Mouse (Mus musculus) limb, embryonic 13.5 days (tissue): Measurements from ENCODE around the gene Cyp2u1. TPM values are rescaled to one million over a fixed set of nuclear protein-coding genes. Genes with fewer than 3 reads are reported as not detected.

Experiments
- ATAC-seq: fragments of 200-750 bp; cut with Nextera tagmentation; 2 replicates; pipeline ENCODE4 v1.8.0; 2017; ENCODE audit warnings: low read depth, moderate number of reproducible peaks, moderate TSS enrichment; ENCODE audit not compliant: low FRiP score
- H3K27ac ChIP-seq: fragments of 300-500 bp; sonication (generic); 2 replicates; pipeline ENCODE4 v1.5.1; 2015; ENCODE audit warnings: inconsistent platforms, mild to moderate bottlenecking, moderate library complexity
- H3K27me3 ChIP-seq: fragments of 300-500 bp; sonication (generic); 2 replicates; pipeline ENCODE4 v1.6.1; 2015; ENCODE audit warnings: mild to moderate bottlenecking, inconsistent platforms
- H3K36me3 ChIP-seq: fragments of 300-500 bp; sonication (generic); 2 replicates; pipeline ENCODE4 v1.6.1; 2015; ENCODE audit warnings: inconsistent platforms, mild to moderate bottlenecking, moderate library complexity
- H3K4me1 ChIP-seq: fragments of 300-500 bp; sonication (generic); 2 replicates; pipeline ENCODE4 v1.6.1; 2015; ENCODE audit warnings: inconsistent platforms
- H3K4me2 ChIP-seq: fragments of 300-500 bp; sonication (generic); replicated peaks from 2 replicates; pipeline ENCODE4 v1.6.1; 2015; ENCODE audit warnings: inconsistent platforms, mild to moderate bottlenecking, moderate library complexity
- H3K4me3 ChIP-seq: fragments of 300-500 bp; sonication (generic); 2 replicates; pipeline ENCODE4 v1.5.1; 2015; ENCODE audit warnings: moderate library complexity, mild to moderate bottlenecking, inconsistent platforms
- H3K9ac ChIP-seq: fragments of 300-500 bp; sonication (generic); 2 replicates; pipeline ENCODE4 v1.6.1; 2015; ENCODE audit warnings: mild to moderate bottlenecking, inconsistent platforms
- H3K9me3 ChIP-seq: fragments of 300-500 bp; sonication (generic); 2 replicates; pipeline ENCODE4 v1.6.1; 2016; ENCODE audit warnings: inconsistent platforms
- WGBS: fragments of 180-500 bp; shearing (Covaris S2); methylation state at CpG from one replicate; pipeline ENCODE4 v1.1.7; 2015; 5-methylcytosine and 5-hydroxymethylcytosine counted together
- polyA plus RNA-seq: library from polyadenylated mRNA; unstranded; fragments of >200 nt; fragmentation: Nextera tagmentation; extraction: Ambion mirVana; gene quantifications from 2 replicates; pipeline ENCODE4 v1.2.1, GENCODE M21; 2015

The Cyp2u1 gene
- polyA plus RNA-seq, 1 experiment from 2014 or later: 2.6 TPM

GRCm38 (mm10) chr3:131299908-131300307, 3.1 kb downstream of the Cyp2u1 start:
- H3K27me3 ChIP-seq: no peaks in the 10 kb centered on the region
- no peak overlapping the region for H3K9ac ChIP-seq
- peaks cover 23% of the 10 kb centered on the region for H3K4me1 ChIP-seq
- H3K36me3 ChIP-seq: no peaks in the 10 kb centered on the region
- no peak for ATAC-seq
- H3K4me3 ChIP-seq: no peak overlapping the region
- WGBS: 9% methylated on average over 6 of the region's 6 CpGs
- H3K27ac ChIP-seq: no peak overlapping the region
- no peaks in the 10 kb centered on the region for H3K9me3 ChIP-seq
- no peak overlapping the region for H3K4me2 ChIP-seq

GRCm38 (mm10) chr3:131299078-131299477, 3.9 kb downstream of the Cyp2u1 start:
- 72% methylated on average over 9 of the region's 9 CpGs for WGBS
- H3K4me2 ChIP-seq: no peak overlapping the region

DNA sequence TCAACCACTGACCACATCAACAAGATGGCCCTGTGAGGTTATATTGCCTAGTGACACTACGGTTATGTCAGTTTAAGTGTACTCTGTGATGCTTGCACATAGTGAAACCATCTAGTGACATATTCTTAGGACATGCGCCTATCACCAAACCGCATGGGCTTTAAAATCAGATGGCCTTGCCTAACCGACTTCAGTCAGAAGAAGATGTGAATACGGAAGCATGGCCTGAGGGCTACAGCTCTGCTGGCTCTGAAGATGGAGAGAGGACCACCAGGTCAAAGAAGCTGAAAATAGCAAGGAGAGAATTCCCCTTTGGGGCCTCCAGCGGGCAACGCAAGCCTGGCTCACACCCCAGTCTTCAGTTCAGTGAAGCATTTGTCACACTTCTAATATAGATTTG, 6.1 kb downstream of the Cyp2u1 start:
- Histone ChIP-seq H3K4me1 (peaks cover 19% of the 10 kb centered on the region), H3K9ac (no peak overlapping the region), H3K9me3 (no peaks in the 10 kb centered on the region), H3K4me3 (no peak overlapping the region), H3K27ac (no peak overlapping the region), H3K4me2 (no peak overlapping the region), H3K36me3 (no peaks in the 10 kb centered on the region), H3K27me3 (no peaks in the 10 kb centered on the region)
- WGBS: 91% methylated on average over 7 of the region's 7 CpGs
- ATAC-seq: no peak

More at GRCm38 (mm10) chr3:131299078-131299477, 3.9 kb downstream of the Cyp2u1 start:
- ATAC-seq: no peak
- Histone ChIP-seq H3K36me3 (no peaks in the 10 kb centered on the region), H3K9ac (no peak overlapping the region), H3K4me1 (peaks cover 23% of the 10 kb centered on the region), H3K27ac (no peak overlapping the region), H3K27me3 (no peaks in the 10 kb centered on the region), H3K4me3 (no peak overlapping the region), H3K9me3 (no peaks in the 10 kb centered on the region)

DNA sequence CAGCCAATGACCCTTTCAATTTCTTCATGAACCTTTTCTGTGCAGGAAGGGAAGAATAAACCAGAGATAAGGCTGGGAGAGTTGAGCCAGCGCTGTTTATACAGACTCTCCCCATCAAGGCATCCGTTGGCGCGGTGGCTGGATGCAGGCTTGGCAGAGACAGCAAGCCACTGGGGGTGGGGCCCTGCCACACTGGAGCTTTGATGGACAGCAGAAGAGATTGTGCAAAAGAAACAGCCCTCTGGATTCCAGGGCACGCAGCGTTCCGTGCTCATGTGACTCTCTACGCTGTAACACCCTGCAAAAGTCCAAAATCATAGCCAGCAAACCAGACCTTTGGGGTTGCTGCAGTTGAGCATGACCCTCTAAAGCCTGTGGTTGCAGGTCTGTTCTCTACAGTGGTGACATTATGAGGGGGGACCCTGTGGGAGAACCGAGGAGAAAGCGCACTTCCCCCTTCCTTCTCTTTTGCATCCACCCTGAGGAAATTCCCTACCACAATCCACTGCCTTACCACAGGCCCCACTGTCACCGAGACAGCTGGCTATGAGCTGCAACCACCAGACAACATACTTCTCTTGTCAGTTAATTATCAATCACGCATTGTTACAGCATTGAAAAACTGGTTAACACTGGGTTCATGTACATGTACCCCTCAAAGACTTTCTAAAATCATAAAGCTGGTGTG, 7.4 kb downstream of the Cyp2u1 start:
- no peak for ATAC-seq
- Histone ChIP-seq H3K27ac (no peak overlapping the region), H3K9ac (no peak overlapping the region), H3K4me2 (no peak overlapping the region), H3K4me3 (no peak overlapping the region), H3K9me3 (no peaks in the 10 kb centered on the region), H3K36me3 (no peaks in the 10 kb centered on the region), H3K27me3 (no peaks in the 10 kb centered on the region), H3K4me1 (peaks cover 19% of the 10 kb centered on the region)
- WGBS: 82% methylated on average over 12 of the region's 12 CpGs

DNA sequence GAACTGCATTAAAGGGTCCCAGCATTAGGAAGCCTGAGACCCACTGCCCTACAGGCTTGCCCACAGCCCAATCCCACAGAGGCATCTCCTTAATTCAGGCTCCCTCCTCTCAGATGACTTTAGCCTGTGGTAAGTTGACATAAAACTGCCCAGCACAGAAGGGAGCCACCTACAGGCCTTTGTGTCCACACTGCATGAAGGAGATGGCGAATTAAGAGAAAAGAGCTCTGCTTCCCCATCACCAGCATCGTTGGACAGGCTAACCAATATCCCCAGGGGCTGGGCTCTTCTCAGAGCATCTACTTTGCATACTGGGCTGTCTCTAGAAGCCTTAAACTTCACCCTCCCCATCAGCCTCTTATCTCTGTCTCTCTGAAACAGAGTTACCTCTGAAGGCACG, 8.5 kb downstream of the Cyp2u1 start:
- Histone ChIP-seq H3K27ac (no peak overlapping the region), H3K27me3 (no peaks in the 10 kb centered on the region), H3K9me3 (no peaks in the 10 kb centered on the region), H3K9ac (no peak overlapping the region), H3K4me2 (no peak overlapping the region), H3K4me3 (no peak overlapping the region), H3K36me3 (no peaks in the 10 kb centered on the region), H3K4me1 (peaks cover 19% of the 10 kb centered on the region)
- ATAC-seq: no peak
- 62% methylated on average over 3 of the region's 3 CpGs for WGBS

DNA sequence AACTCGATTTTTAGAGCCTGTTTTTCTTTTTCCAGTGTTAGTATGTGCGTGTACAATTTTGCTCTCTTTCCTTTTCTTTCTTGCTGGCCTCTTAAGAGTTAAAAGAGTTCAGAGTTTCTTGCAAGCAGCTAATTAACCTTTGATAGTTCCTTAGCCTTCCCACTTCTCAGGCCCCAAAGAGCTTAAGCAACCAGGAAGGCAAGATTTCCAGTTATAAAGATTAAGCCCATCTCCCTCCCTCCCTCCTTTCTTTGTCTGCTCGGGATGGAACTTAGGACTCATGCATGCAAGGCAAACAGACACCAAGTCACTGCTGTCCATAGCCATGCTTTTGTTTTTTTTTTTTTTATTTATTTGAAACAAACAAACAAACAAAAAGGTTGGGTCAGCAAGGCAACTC, 10.1 kb downstream of the Cyp2u1 start:
- Histone ChIP-seq H3K27me3 (no peaks in the 10 kb centered on the region), H3K4me1 (peaks cover 5% of the 10 kb centered on the region), H3K9me3 (no peaks in the 10 kb centered on the region), H3K4me2 (no peak overlapping the region), H3K4me3 (no peak overlapping the region), H3K36me3 (no peaks in the 10 kb centered on the region), H3K9ac (no peak overlapping the region), H3K27ac (no peak overlapping the region)
- 75% methylated on average over 3 of the region's 3 CpGs for WGBS
- ATAC-seq: no peak

DNA sequence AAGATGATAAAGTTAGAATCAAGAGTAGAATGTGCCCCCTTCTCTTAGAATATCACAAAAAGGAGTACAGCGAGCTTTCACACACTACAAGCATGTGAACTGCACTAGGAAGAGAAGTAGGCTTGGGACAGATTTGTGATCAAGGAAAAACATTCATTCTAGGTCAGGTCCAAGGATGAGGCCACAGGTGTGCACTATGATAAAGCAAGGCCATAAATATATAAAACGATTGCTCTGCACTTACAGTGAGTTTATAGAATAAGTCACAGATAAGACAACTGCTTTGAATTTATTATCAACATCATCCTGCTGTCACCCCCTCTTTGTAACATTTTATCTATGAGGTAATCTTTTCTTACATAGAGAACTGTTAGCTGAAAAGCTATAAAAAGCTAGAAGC, 10.7 kb downstream of the Cyp2u1 start:
- no peak overlapping the region for H3K4me2 ChIP-seq
- H3K27me3 ChIP-seq: no peaks in the 10 kb centered on the region
- no peaks in the 10 kb centered on the region for H3K9me3 ChIP-seq
- no peak overlapping the region for H3K9ac ChIP-seq
- WGBS: 92% methylated on average over 2 of the region's 2 CpGs
- no peaks in the 10 kb centered on the region for H3K4me1 ChIP-seq
- no peak overlapping the region for H3K4me3 ChIP-seq
- ATAC-seq: no peak
- no peaks in the 10 kb centered on the region for H3K36me3 ChIP-seq
- H3K27ac ChIP-seq: no peak overlapping the region

DNA sequence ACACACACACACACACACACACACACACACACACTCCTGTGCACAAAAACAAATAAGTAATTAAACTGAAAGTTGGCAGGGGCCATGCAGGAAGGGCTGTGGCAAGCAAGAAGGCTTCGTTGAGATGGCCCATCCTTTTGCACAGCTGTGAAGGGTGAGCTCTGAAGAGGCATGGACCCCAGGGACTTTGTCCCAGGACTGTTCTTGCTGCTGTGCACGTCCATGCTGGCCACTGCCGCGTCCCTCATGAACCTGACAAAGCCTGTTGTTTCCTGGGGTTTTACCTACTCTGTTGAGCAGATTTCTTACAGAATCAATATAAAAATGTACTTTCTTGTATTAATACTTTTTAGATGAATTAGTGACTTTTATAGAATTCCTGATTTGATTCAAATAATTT, 11.1 kb downstream of the Cyp2u1 start:
- whole genome bisulfite sequencing: 80% methylated on average over 4 of the region's 4 CpGs
- Histone ChIP-seq H3K4me3 (no peak overlapping the region), H3K27ac (no peak overlapping the region), H3K36me3 (no peaks in the 10 kb centered on the region), H3K9me3 (no peaks in the 10 kb centered on the region), H3K4me2 (no peak overlapping the region), H3K9ac (no peak overlapping the region), H3K27me3 (no peaks in the 10 kb centered on the region), H3K4me1 (no peaks in the 10 kb centered on the region)
- ATAC-seq: no peak

DNA sequence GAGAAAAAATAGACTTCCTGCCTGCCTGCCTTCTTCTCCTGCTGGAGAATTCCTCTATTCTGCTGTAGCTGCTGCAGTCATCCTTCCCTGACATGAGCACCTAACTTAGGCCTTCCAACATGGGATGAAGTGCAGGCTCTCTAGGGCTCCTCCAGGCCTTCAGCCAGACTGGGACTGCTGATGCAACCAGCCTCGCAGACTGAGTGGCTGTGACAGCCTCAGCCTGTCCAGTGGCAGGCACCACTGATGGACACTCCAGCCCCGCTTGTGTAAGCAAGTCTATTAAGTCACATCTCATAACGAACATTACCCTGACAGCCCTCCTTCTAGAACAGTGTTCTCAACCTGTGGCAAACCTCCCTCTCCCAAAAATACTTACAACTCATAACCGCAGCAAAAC, 28.9 kb downstream of the Cyp2u1 start:
- Histone ChIP-seq H3K9ac (no peak overlapping the region), H3K4me1 (peaks cover 30% of the 10 kb centered on the region), H3K4me3 (no peak overlapping the region), H3K4me2 (no peak overlapping the region), H3K27ac (no peak overlapping the region), H3K27me3 (no peaks in the 10 kb centered on the region), H3K36me3 (no peaks in the 10 kb centered on the region), H3K9me3 (peaks cover 7% of the 10 kb centered on the region; the same call in 1 of the 2 replicates)
- WGBS: 59% methylated on average over 4 of the region's 4 CpGs
- ATAC-seq: no peak

- 16% methylated on average over 10 of the region's 10 CpGs for WGBS
- H3K36me3 ChIP-seq: no peaks in the 10 kb centered on the region
- H3K27ac ChIP-seq: peak overlapping the region; percentile 58
- ATAC-seq: peak; percentile 19; the same call in 1 of the 2 replicates
- H3K4me2 ChIP-seq: peak overlapping the region; percentile 65
- peak overlapping the region; percentile 78 for H3K4me3 ChIP-seq
- peak overlapping the region; percentile 80; the same call in 1 of the 2 replicates for H3K9ac ChIP-seq
- peaks cover 4% of the 10 kb centered on the region; the same call in 1 of the 2 replicates for H3K9me3 ChIP-seq
- H3K27me3 ChIP-seq: no peaks in the 10 kb centered on the region
- peaks cover 40% of the 10 kb centered on the region for H3K4me1 ChIP-seq
Measured at GRCm38 (mm10) chr3:131272374-131273100, 30.5 kb downstream of the Cyp2u1 start.

DNA sequence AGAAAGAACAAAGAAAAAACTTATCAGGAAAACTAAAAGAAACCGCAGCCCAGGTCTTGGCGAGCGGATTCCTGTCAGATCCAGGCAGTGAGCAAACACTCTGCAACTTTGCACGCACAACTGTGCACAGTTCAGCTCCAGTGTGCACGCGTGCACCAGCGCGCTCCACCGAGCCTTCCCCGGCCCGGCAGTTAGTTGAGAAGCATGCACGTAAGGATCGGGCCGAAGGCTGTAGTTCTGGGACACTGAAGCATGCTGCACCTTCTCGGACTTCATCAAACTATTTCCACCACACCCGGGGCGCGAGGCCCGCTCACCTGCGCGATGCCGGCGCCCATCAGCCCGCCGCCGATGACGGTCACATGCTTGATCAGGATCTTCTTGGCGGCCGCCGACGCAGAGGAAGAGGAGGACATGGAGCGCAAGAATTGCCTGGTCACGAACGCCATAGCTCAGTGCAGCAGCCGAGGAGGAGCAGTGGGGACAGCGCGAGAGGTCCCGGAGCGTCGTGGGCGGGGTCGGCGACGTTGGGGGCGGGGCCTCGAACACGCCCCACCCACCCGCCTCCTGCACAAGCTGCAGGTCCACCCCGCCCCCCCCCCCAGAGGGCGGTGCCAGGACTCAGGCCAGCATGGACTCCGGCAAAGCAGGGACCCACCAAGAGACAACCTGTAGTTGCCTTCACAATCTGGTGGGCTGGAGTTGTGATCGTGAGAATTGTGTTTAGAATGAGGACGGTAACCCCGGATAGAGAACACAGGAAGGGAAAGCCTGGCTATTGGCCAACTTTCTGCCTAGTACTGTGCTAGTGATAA, 31.3 kb downstream of the Cyp2u1 start, which contains the start of gene Hadh:
TSS of gene Hadh (minus strand) at position 543 of the 815 bp plus-strand sequence.
- under 1% methylated on average over 53 of the region's 54 CpGs for WGBS

GRCm38 (mm10) chr3:131271157-131271556, 31.9 kb downstream of the Cyp2u1 start:
- H3K4me2 ChIP-seq: peak overlapping the region; percentile 65
- H3K4me1 ChIP-seq: peaks cover 47% of the 10 kb centered on the region
- 9% methylated on average over 8 of the region's 8 CpGs for WGBS
- H3K9ac ChIP-seq: peak overlapping the region; percentile 80
- no peaks in the 10 kb centered on the region for H3K27me3 ChIP-seq
- no peak for ATAC-seq
- peak overlapping the region; percentile 74; the same call in 1 of the 2 replicates for H3K27ac ChIP-seq
- peaks cover 8% of the 10 kb centered on the region for H3K36me3 ChIP-seq
- peaks cover 4% of the 10 kb centered on the region; the same call in 1 of the 2 replicates for H3K9me3 ChIP-seq
- peak overlapping the region; percentile 78 for H3K4me3 ChIP-seq

More for the DNA sequence above, 31.3 kb downstream of the Cyp2u1 start, which contains the start of gene Hadh:
- Histone ChIP-seq H3K4me2 (peak within 1 kb of the TSS; percentile 65), H3K4me1 (peaks cover 40% of the 10 kb centered on the region), H3K27ac (peak within 1 kb of the TSS; percentile 74), H3K4me3 (peak within 1 kb of the TSS; percentile 78), H3K9ac (peak within 1 kb of the TSS; percentile 80), H3K36me3 (peaks cover 8% of the 10 kb centered on the region; the same call in 1 of the 2 replicates), H3K27me3 (no peaks in the 10 kb centered on the region), H3K9me3 (peaks cover 4% of the 10 kb centered on the region; the same call in 1 of the 2 replicates)
- peak; percentile 90 for ATAC-seq
